Mouse (Mus musculus) erythroblast, embryonic 14.5 days (primary cell): ENCODE measurements at regions not wholly inside any gene's neighbourhood (a gene's known extent, or its start where the extent isn't known, plus 50 kb on each side); places are given as distances from the start of the nearest gene placed in this dataset.

Experiments
- H3K27me3 ChIP-seq: 2 replicates; pipeline ENCODE4 v1.6.1; 2012; ENCODE audit warnings: inconsistent platforms; ENCODE audit not compliant: control insufficient read depth
- H3K36me3 ChIP-seq: 2 replicates; pipeline ENCODE4 v1.6.1; 2012; ENCODE audit warnings: mild to moderate bottlenecking, inconsistent platforms; ENCODE audit not compliant: control insufficient read depth
- H3K4me1 ChIP-seq: 2 replicates; pipeline ENCODE4 v1.6.1; 2012; ENCODE audit warnings: inconsistent platforms; ENCODE audit not compliant: control insufficient read depth
- H3K4me3 ChIP-seq: replicated peaks from 2 replicates; pipeline ENCODE3; 2012; ENCODE audit warnings: moderate library complexity, mild to moderate bottlenecking, inconsistent platforms
- H3K9me3 ChIP-seq: 2 replicates; pipeline ENCODE4 v1.6.1; 2012; ENCODE audit warnings: low read length, inconsistent platforms, mixed read lengths; ENCODE audit not compliant: control insufficient read depth
- GATA1 ChIP-seq: IDR thresholded peaks from 2 replicates; pipeline ENCODE4 v1.6.1; 2012; ENCODE audit warnings: low read length, inconsistent platforms, mixed read lengths
- TAL1 ChIP-seq: IDR thresholded peaks from 3 replicates; pipeline ENCODE4 v1.6.1; 2012; ENCODE audit warnings: low read length, inconsistent platforms, mixed read lengths

GRCm38 (mm10) chr14:46646673-46647318, 113.5 kb upstream of the Cdkn3 start:
- H3K4me3 ChIP-seq, result no peak overlapping the region
- TF ChIP-seq TAL1 (no peak), GATA1 (no peak)
- H3K36me3 ChIP-seq, result no peaks in the 10 kb centered on the region
- no peaks in the 10 kb centered on the region for H3K9me3 ChIP-seq
- no peaks in the 10 kb centered on the region for H3K4me1 ChIP-seq
- H3K27me3 ChIP-seq, result no peaks in the 10 kb centered on the region

- TF ChIP-seq GATA1 (no peak), TAL1 (no peak)
- H3K9me3 ChIP-seq, result no peaks in the 10 kb centered on the region
- H3K4me1 ChIP-seq, result no peaks in the 10 kb centered on the region
- no peaks in the 10 kb centered on the region for H3K27me3 ChIP-seq
- no peaks in the 10 kb centered on the region for H3K36me3 ChIP-seq
- H3K4me3 ChIP-seq, result no peak overlapping the region
These were observed 121.1 kb upstream of the Cdkn3 start for GRCm38 (mm10) chr14:46639116-46639826.

- TF ChIP-seq GATA1, result no peak
- TF ChIP-seq TAL1, result no peak
- H3K4me1 ChIP-seq, result no peaks in the 10 kb centered on the region
- H3K27me3 ChIP-seq, result no peaks in the 10 kb centered on the region
- H3K9me3 ChIP-seq, result no peaks in the 10 kb centered on the region
- no peaks in the 10 kb centered on the region for H3K36me3 ChIP-seq
- no peak overlapping the region for H3K4me3 ChIP-seq
These were observed 121.8 kb upstream of the Cdkn3 start for GRCm38 (mm10) chr14:46638516-46638915.

GRCm38 (mm10) chr14:46637240-46637639, 123.1 kb upstream of the Cdkn3 start:
- Histone ChIP-seq H3K27me3 (no peaks in the 10 kb centered on the region), H3K4me1 (no peaks in the 10 kb centered on the region), H3K9me3 (no peaks in the 10 kb centered on the region), H3K4me3 (no peak overlapping the region), H3K36me3 (no peaks in the 10 kb centered on the region)
- TF ChIP-seq GATA1, result no peak
- TF ChIP-seq TAL1, result no peak

- H3K36me3 ChIP-seq, result no peaks in the 10 kb centered on the region
- TF ChIP-seq GATA1 (no peak), TAL1 (no peak)
- H3K27me3 ChIP-seq, result no peaks in the 10 kb centered on the region
- no peak overlapping the region for H3K4me3 ChIP-seq
- no peaks in the 10 kb centered on the region for H3K9me3 ChIP-seq
- H3K4me1 ChIP-seq, result no peaks in the 10 kb centered on the region
These were observed 124.0 kb upstream of the Cdkn3 start for GRCm38 (mm10) chr14:46636364-46636763.

- no peaks in the 10 kb centered on the region for H3K4me1 ChIP-seq
- TF ChIP-seq GATA1 (no peak), TAL1 (no peak)
- no peak overlapping the region for H3K4me3 ChIP-seq
- H3K9me3 ChIP-seq, result no peaks in the 10 kb centered on the region
- no peaks in the 10 kb centered on the region for H3K36me3 ChIP-seq
- no peaks in the 10 kb centered on the region for H3K27me3 ChIP-seq
These were observed 125.0 kb upstream of the Cdkn3 start for GRCm38 (mm10) chr14:46635322-46635721.

GRCm38 (mm10) chr14:46634656-46635244, 125.6 kb upstream of the Cdkn3 start:
- TF ChIP-seq TAL1, result no peak
- TF ChIP-seq GATA1, result no peak
- Histone ChIP-seq H3K9me3 (no peaks in the 10 kb centered on the region), H3K36me3 (no peaks in the 10 kb centered on the region), H3K27me3 (no peaks in the 10 kb centered on the region), H3K4me1 (no peaks in the 10 kb centered on the region), H3K4me3 (no peak overlapping the region)

GRCm38 (mm10) chr14:46634251-46634650, 126.1 kb upstream of the Cdkn3 start:
- no peak overlapping the region for H3K4me3 ChIP-seq
- no peaks in the 10 kb centered on the region for H3K4me1 ChIP-seq
- no peak for TF ChIP-seq GATA1
- TF ChIP-seq TAL1, result no peak
- H3K36me3 ChIP-seq, result no peaks in the 10 kb centered on the region
- H3K27me3 ChIP-seq, result no peaks in the 10 kb centered on the region
- H3K9me3 ChIP-seq, result no peaks in the 10 kb centered on the region

- no peak for TF ChIP-seq TAL1
- TF ChIP-seq GATA1, result no peak
- H3K4me1 ChIP-seq, result peaks cover 4% of the 10 kb centered on the region; the same call in 1 of the 2 replicates
- H3K27me3 ChIP-seq, result no peaks in the 10 kb centered on the region
These were observed 132.7 kb upstream of the Cdkn3 start for GRCm38 (mm10) chr14:46627690-46628089.

More at GRCm38 (mm10) chr14:46627690-46628089, 132.7 kb upstream of the Cdkn3 start:
- no peak overlapping the region for H3K4me3 ChIP-seq
- no peaks in the 10 kb centered on the region for H3K36me3 ChIP-seq
- no peaks in the 10 kb centered on the region for H3K9me3 ChIP-seq
